Mouse (Mus musculus): Measurements from ENCODE around the gene Pcf11.
A peak's percentile ranks its signal among the peaks of the same experiment; 100 is the strongest.

The Pcf11 gene

DNA sequence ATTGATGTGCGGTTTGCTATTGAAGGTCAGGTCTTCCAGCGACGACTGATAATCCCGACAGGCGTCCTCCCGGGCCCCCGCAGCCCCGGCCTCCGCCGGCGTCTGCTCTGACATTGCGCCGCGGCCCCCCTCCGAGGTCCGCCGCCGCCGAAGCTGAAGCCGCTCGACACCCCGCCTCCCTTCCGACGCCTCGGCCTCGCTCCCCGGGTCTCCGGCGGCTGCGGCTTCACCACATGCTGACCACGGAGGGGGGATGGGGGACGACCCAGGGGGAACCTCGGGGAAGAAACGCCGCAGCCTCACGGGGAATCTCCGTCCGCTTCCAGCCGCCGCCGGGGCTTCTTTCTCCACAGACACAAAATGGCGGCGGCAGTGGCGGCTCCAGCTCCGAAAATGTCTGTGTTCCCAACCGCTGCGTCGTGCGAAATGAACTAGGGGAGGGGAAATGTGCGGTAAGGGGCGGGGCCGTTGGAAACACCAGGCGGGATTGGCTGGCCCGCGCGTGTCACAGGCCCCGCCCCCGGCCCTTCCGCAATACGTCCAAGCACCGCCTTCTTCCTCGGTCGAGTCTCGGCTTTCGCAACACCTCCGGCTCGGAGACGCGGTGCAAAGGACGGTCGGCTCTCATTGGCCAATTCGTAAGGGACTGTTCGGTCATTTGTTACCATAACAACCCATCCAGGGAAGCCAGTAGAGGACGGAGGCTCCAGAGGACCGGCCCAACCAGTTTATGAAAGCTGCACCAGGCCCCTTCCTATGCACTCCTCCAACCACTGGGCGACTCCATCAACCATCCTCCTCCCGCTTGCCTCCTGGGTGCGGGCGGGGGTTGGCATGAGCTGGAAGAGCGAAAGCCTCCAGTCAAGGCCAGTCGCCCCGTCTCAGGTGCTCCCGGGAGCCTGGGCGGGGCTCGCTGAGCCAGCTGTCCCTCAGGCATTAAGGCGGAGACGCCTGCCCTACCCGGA is at the start of gene Pcf11:
Gene Pcf11 (minus strand): TSS at position 428 of the 965 bp plus-strand sequence.
- peak; percentile 99 for DNase-seq (ENCODE audit: low read depth)

DNA sequence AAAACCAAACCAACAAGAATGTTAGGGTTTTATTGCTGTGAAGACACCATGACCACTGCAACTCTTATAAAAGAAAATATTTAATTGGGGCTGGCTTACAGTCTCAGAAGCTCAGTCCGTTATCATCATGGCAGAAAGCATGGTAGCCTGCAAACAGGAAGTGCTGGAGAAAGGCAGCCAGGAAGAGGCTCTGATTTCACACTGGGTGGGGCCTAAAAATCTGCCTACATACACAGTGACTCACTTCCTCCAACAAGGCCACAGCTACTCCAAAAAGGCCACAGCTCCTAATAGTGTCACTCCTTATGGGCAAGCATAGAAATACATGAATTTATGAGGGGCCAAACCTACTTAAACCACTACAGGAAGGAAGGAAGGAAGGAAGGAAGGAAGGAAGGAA is 45.3 kb upstream of the Pcf11 start:
- peak; percentile 72 for DNase-seq (ENCODE audit: low read depth)

DNA sequence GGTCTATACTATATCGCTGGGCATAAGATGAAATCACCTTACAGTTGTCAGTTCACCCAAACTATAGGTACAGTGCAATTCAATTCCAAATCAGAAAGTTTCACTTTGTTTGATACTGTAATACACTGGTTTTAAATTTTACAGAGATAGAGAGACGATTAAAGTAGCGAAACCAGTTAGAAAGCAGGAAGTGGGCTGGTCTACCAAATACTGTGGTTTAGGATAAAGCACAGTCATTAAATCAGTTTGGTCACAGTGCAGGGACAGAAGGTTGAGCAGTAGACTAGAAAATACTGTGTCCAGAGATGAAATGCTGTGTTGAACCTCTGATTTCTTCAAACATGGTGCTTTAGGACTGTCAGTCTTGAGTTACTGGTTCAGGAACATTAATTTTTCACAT is 41.9 kb upstream of the Pcf11 start:
- peak; percentile 49 for DNase-seq (ENCODE audit: low read depth)

DNA sequence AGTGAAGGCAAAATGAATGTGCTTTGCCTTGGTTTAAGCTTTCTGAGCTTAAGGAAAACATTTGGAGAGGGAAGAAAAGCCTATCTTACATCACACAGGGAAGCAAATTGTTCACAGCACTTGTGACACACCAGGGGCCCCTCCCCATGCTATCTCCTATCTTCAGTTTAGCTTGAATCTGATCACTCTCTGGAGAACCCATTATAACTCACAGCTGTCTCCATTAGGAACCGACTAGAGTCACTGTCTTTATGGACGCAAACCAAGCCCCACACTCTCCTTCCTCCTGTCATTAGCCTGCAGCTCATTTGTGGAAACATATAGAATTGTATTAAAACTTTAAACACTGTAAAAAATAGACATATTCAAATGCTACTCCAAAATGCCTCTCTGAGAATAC is 39.8 kb upstream of the Pcf11 start:
- DNase-seq (ENCODE audit: low read depth): no peak

DNA sequence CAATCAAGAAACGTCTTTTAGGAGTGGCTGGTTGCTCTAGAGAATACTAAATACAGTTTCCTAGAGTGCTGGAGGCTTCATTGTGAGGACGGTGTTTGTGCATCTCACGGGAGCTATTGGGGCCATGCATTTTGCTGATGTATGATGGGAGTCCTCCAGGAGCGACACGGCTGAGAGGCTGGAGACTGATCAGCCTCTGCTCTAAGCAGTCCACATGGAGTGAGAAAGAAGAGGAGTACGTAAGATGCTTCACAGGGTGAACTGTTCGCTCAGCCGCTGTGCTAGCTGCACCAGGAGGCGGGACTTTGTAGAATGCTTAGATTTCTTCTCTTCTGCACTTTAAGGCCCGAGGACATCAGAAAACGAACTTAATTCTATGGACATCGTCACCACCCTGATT is 37.0 kb upstream of the Pcf11 start:
- no peak for DNase-seq (ENCODE audit: low read depth)

DNA sequence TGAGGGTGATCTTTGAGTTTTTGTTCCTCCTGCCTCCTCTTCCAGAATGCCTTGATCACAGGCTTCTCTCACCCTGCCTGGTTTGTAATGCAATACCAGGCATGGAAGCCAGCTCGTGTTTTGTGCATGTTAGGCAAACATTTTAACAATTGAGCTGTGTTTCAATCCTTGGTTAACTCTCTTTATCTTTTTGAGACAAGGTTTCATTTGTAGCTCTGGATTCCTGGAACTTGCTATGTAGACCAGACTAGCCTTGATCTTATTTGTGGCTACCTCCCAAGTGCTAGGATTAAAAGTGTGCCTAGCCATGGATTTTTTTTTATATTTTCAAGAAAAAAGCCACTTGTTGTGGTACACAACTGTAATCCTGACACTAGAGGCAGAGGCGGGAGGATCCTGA is 35.8 kb upstream of the Pcf11 start:
- DNase-seq (ENCODE audit: low read depth): no peak

DNA sequence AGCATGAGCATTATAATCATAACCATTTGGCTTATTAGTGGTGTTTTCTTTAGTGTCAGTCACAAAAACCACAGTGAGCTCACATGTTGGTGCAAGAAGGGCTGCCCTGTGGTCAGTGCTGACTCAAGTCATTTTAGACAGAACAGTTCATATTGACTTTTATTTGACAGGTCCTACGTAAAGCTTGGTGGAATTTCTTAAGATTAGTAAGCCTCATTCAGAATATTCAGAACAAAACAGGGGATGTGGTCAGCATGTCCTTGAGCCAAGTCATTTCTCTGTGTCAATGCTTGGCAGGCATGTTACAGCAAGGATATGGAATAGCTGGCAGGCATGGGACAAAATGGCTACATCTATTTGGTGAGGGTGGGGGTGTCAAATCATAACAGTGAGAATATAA is 33.9 kb upstream of the Pcf11 start:
- DNase-seq (ENCODE audit: low read depth): peak; percentile 74

DNA sequence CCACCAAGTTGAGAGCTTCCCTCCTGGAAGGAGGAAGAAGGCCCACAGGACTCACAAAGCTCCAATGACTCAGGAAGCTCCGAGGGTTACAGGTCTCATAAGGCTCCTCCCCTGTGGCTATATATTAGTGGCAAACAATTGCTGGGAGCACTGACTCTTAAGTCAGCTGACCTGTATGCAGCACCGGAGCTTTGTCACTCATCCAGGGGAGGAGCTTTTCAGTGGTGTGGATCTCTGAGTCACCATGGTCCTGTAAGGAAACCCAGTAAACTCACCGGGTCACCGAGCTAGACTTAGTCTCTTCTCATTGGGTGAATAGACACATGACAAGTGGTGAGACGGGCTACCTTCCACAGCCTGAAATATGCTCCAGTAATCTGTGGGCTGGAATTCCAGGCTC is 29.0 kb upstream of the Pcf11 start:
- DNase-seq (ENCODE audit: low read depth): peak; percentile 86

DNA sequence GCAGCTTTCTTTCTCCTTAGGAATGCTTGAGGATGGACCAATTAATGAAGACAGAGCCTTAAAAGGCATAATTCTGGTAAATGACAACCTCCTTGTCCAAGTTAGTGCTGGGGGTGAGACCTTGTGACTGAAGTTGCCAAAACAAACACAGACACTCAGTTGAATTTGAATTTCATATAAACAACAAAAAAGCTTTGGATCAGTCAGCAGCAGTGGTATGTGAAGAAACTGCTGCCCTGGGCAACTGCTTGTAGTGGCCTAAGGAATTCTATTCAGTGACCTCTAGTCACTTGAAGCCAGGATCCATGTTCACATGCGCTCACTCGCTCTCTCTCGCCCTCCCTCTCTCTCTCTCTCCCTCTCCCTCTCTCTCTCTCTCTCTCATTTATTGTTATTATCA is 26.7 kb upstream of the Pcf11 start:
- no peak for DNase-seq (ENCODE audit: low read depth)

DNA sequence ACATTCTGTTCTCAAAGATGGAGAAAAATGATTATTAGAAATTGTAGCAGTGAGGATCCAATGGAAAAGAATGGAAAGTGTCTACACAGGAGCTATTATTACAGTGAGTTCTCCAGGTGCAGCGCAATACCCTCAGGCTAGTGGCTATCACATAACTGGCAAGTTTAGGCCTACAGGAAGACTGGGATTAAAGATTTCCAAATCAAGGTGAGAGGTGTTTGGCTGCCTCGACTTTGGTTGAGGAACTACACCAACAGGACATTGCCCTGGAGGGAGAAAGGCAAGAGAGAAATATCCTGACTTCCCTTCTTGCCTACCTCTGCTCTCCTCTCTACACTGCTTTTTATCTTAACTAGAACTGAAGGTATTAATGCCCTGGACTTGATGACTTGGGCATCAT is 19.4 kb upstream of the Pcf11 start:
- DNase-seq (ENCODE audit: low read depth): no peak

DNA sequence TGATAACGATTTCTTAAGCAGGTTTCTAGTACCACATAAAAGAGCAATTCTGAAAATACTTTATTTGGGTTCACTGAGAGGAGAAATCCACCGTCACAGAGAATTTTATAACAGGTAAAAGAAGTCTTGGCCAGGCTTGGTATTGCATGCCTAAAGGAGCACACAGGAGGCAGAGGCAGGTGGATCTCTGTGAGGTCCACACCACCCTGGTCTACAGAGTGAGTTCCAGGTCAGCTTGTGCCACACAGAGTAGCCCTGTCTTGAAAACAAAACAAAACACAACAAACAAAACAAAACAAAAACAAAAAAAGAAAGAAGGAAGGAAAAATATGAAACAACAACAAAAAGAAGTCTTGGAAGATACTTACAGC is 18.6 kb upstream of the Pcf11 start:
- DNase-seq (ENCODE audit: low read depth): no peak

DNA sequence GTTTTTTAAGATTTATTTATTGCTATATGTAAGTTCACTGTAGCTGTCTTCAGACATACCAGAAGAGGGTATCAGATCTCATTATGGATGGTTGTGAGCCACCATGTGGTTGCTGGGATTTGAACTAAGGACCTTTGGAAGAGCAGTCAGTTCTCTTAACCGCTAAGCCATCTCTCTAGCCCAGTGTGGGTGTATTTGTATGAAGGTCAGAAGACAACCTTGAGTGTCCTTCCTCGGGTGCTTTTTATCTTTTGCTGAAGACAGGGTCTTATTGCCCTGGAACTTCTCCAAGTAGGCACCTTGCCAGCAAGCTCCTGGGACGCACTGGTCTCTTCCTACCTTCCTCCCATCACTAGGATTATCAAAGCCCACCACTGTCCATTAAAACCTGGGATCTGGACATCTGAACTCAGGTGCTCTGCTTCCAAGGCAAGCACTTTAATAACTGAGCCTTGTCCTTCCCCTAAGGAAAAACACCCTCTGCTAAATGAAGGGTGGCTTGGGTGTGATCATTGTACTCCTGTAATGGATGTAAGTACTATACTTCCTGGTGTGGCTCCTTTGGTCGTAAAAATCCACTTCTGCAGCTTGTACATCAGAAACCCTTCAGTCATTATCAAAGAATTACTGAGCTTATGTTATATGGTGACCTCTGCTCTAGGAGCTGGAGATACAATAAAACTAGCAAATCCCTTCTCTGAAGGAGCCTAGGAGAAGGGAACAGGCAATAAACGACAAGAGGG is 18.0 kb upstream of the Pcf11 start:
- DNase-seq (ENCODE audit: low read depth): no peak

DNA sequence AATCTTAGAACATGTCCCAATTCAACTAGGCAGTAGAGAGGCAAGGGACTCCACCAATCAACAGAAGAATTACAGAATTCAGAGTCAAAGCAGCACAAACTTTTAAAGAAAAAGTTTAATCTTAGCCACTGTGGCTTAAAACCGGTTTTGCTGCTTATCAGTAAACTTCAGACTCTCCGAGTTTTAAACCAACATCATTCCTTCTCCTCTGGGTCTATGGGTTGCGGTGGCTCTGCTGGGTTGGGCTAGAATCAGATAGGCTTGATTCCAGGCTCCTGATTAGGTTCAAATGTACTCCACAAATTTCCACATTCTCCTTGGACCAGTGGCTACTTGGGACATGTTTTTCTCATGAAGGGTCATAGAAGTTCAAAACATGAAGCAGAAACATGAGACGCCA is 7.6 kb upstream of the Pcf11 start:
- peak; percentile 33 for DNase-seq (ENCODE audit: low read depth)

DNA sequence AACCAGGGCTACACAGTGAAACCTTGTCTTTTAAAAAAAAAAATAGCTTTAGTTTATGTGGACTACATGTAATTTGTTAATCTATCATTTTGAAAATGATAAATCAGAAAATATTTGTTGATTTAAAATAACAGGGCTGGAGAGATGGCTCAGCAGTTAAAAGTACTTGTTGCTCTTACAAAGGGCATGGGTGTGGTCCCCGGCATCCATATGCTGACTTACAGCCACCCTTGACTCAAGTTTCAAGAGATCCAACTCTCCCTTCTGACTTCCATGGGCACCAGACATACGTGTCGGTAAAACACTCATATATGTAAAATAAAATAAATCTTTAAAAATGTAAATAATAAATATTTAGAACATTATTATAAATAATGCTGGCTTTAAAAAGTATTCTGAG is 5.4 kb upstream of the Pcf11 start:
- DNase-seq (ENCODE audit: low read depth): no peak

DNA sequence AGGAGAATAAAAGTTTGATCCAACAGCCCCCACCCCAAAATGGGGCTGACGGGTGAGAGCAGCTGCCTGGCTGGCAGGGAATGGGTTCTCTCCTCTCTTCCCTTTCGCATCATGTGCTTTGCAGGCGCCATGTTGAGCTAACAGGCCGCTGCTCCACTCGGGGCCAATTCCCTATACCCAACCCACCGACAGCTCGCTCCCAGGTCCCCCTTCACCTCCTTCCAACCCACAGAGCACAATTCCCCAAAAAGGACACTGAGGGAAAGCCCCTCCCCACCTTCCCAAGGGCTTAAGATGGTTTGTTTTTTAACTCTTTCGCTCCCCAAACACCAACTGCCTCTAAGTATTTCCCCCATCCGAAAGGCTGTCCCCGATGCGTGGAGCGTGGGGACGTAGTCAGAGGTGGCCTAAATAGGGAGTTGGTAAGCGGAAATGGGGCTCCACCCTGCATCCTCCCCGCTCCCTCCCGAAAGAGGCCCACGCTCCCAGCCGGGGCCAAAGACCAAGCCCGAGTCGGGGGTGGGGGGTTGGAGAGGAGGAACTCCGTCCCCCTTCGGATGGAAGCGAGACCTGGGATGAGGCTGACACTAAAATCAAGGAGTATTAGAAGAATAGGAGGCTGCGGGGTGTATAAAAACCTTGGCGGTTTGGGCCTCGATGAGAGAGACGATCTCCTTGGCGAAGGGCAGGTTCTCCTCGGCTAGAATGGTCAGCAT is 785 bp downstream of the Pcf11 start:
- DNase-seq (ENCODE audit: low read depth): peak; percentile 62

DNA sequence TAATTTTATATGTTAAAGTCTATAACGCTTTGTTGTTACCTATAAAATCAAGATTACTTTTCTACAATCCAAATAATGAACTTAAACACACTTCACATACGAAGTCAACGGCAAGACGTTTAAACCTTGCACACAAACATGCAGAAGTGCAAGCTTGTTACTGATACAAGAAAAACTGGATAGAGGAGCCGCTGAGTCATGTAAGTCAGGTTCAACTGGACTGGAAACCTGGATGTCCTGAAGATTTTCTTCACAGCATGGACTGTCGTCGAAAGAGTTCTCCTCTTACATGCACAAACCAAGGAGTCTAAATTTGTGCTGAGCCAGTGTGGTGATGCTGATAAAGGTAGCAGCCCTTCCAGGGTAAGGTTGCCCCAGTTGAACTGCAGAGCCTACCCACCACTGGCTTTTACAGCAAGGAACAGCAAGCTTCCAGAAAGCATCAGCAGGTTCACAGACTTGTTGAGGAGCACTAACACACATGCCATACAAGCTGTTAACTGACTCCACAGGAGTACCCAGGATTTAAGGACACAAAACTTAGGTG is 3.4 kb downstream of the Pcf11 start:
- peak; percentile 35 for DNase-seq (ENCODE audit: low read depth)

DNA sequence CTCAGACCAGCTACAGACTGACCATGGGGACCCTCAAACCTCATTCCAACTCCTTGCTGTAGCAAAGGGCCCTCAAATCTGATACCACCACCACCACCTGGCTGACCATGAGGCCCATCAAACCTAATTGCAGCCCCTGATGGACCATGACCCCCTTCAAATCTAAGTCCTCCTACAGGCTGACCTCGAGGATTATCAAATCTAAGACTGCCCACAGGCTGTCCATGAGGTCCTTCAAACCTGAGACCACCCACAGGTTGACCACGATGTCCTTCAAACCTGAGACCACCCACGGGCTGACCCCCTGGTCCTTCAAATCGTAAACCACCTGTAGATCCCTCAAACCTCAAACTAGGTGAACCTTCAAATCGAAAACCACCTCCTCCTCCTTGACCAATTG is 11.7 kb downstream of the Pcf11 start:
- DNase-seq (ENCODE audit: low read depth): no peak

DNA sequence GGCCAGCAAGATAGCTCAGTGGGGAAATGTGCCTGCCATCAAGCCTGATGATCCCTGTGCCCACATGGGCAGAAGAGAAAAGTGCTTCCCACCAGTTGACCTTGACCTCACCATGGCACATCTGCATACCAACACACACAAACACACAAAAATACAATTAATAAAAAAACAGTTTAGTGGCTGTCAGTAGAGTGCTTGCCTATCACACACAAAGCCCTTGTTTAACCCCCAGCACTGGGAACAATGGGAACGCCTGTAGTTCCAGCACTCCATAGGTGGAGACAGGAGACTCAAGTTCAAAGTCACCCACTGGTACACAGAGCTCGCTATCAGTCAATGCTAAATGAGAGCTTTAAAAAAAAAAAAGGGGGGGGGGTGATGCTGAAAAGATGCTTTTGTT is 13.3 kb downstream of the Pcf11 start:
- DNase-seq (ENCODE audit: low read depth): no peak

DNA sequence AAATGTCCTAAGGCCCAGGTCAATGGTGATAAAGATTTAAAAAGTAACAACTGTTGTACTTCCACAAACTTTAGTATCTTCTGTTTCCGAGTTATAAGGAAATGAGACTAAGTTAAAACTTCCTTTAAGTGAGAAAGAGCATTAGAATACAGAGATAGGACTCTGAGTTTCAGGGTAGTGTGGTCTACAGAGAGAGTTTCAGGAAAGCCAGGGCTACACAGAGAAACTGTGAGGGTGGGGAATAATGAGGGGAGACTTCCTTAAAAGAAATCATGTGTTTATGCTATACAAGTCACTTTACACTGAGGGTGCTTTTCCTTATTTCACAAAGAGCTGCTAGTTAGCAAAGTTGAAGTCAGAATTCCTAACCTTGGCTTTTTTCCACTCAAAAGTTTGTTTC is 16.4 kb downstream of the Pcf11 start:
- DNase-seq (ENCODE audit: low read depth): no peak

DNA sequence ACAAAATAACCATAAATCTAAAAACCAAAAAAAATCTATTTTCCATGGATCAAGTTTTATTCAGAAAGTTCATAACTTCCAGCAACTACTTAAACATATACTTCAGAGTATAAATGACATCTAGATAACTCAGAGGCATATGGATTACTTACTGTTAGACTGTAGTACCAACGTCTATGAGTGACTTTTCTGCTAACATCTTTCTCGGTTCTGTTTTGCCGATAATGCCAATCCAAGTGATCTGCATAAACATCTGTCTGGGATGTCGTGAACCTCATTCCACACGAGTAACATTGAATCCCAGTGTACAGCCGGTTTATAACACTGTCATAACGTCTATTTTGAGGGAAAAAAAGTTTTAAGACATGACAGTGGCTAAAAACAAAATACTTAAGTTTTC is 21.9 kb downstream of the Pcf11 start:
- no peak for DNase-seq (ENCODE audit: low read depth)

DNA sequence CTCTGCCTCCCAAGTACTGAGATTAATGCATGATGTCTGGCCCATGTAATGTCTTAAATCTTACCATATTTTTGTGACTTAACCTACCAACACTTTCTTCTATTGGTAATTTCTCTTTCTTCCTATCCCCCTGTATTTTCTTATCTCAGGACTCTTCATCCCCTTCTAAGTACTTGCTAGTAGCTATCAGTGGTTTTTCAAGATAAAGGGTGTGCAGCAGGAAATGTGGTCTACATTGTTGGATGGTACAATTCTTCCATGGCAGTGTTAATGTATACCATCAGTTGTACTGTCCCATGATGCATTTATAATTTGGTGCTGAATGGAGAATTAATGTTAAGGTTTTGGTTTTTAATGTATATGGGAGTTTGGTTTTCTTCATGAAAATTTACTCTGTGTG is 27.4 kb downstream of the Pcf11 start:
- DNase-seq (ENCODE audit: low read depth): no peak

DNA sequence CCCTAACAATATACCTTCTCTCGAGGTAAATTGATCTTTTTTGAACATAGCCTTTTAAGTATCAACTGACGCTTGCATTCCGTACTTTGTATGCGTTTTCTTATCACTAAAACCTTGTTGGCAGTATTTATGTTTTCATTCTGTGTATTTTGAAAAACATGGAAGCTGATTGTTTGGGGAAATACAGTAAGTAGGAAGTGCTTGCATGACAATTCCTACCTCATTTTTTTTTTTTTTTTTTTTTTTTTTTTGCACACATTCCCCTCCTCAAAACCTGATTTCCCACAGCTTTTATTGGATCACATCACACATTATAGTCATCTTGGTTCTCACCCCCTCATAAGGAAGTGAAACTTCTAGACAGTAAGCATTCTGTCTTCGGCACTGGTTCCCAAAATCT is 31.7 kb downstream of the Pcf11 start:
- DNase-seq (ENCODE audit: low read depth): no peak

Measured in 416B (cell line).